Mouse (Mus musculus) layer of hippocampus, postnatal 10 days (tissue): Measurements from ENCODE around the gene Pip4k2b. TPM values are rescaled to one million over a fixed set of nuclear protein-coding genes. Genes with fewer than 3 reads are reported as not detected.

Experiments
- DNase-seq, 2 experiments: peaks; one replicate each; pipeline ENCODE4 v3.0.0; 2021; ENCODE audit warnings: low spot score in 2 of 2
- microRNA-seq, 2 experiments: library from miRNA; unstranded; fragments of <30 nt; microRNA quantifications; one replicate each; pipeline ENCODE4 v1.2.0; 2021
- total RNA-seq, 2 experiments: library from RNA; stranded (reverse); gene quantifications; 2 replicates each; pipeline ENCODE4 v1.2.3; 2021

Gene Pip4k2b
- total RNA-seq, 2 experiments from 2014 or later: 121 to 138 TPM

- no peak for DNase-seq
Observed at GRCm38 (mm10) chr11:97669268-97669667, 75.2 kb downstream of the Pip4k2b start.

- no peak for DNase-seq
Observed at GRCm38 (mm10) chr11:97668160-97668559, 76.3 kb downstream of the Pip4k2b start.

- DNase-seq: no peak
Observed at GRCm38 (mm10) chr11:97666794-97667193, 77.7 kb downstream of the Pip4k2b start.

- no peak for DNase-seq
Observed at GRCm38 (mm10) chr11:97666221-97666620, 78.3 kb downstream of the Pip4k2b start.

GRCm38 (mm10) chr11:97665431-97665830, 79.1 kb downstream of the Pip4k2b start:
- no peak for DNase-seq

Small RNA genes within 50 kb of the gene (microRNA-seq; reads per million reads assigned to microRNA genes)
- gene Mir6927: 0 to 0.59 reads per million in 2 experiments
- gene Mir8102: 0 reads per million in 2 experiments

Other genes with a start within 250 kb of the Pip4k2b start
- under 1 TPM in 1 of 2 experiments, not detected in 1; 0.22 TPM for gene 4933428G20Rik, start 244.4 kb downstream of the Pip4k2b start, total RNA-seq
- gene Srcin1, start 168.5 kb downstream of the Pip4k2b start, total RNA-seq: 100 to 1,000 TPM; 271 to 286 TPM
- gene Epop, start 115.0 kb downstream of the Pip4k2b start, total RNA-seq: 1 to 10 TPM; 7.4 to 9.8 TPM
- 10 to 100 TPM; 50.5 to 55.5 TPM for gene Mllt6, start 81.3 kb downstream of the Pip4k2b start, total RNA-seq
- 10 to 100 TPM; 34.3 to 40.1 TPM for gene Cisd3, start 58.9 kb downstream of the Pip4k2b start, total RNA-seq
- 10 to 100 TPM; 51.0 to 52.0 TPM for gene Pcgf2, start 44.2 kb downstream of the Pip4k2b start, total RNA-seq
- gene Psmb3, start 41.3 kb downstream of the Pip4k2b start, total RNA-seq: 100 to 1,000 TPM; 146 to 170 TPM
- gene Cwc25, start 21.9 kb upstream of the Pip4k2b start, total RNA-seq: 10 to 100 TPM; 19.5 to 20.6 TPM
- under 1 TPM; 0.58 to 0.85 TPM for gene 1700001P01Rik, start 31.2 kb upstream of the Pip4k2b start, total RNA-seq
- 100 to 1,000 TPM; 458 to 501 TPM for gene Rpl23, start 37.7 kb upstream of the Pip4k2b start, total RNA-seq
- 100 to 1,000 TPM; 148 to 150 TPM for gene Lasp1, start 54.3 kb upstream of the Pip4k2b start, total RNA-seq
- gene B230217C12Rik, start 96.1 kb upstream of the Pip4k2b start, total RNA-seq: 10 to 100 TPM; 33.9 to 34.7 TPM
- under 1 TPM; 0.45 to 0.46 TPM for gene Fbxo47, start 139.4 kb upstream of the Pip4k2b start, total RNA-seq
- gene Plxdc1, start 241.7 kb upstream of the Pip4k2b start, total RNA-seq: 1 to 10 TPM; 6.8 to 7.1 TPM